Mouse (Mus musculus): ENCODE results near the gene Csrp2. TPM values are rescaled to one million over a fixed set of nuclear protein-coding genes. Genes with fewer than 3 reads are reported as not detected.

The Csrp2 gene
- polyA plus RNA-seq (2015; fragmentation: Nextera tagmentation; extraction: Ambion mirVana): 394 and 432 TPM in 2 replicates

GRCm38 (mm10) chr10:110919531-110920343, at the start of gene Csrp2:
TSS of gene Csrp2 (plus strand) at chr10:110919789.
- H3K4me3 ChIP-seq (ENCODE audit: low read length): peak within 1 kb of the TSS; percentile 93
- peaks cover 35% of the 10 kb centered on the region for H3K4me1 ChIP-seq (ENCODE audit: control insufficient read depth, insufficient read depth, low read length)
- H3K27me3 ChIP-seq (ENCODE audit: control insufficient read depth, insufficient read depth, low read length): no peaks in the 10 kb centered on the region
- peak within 1 kb of the TSS; percentile 91 for H3K4me2 ChIP-seq (ENCODE audit: low read depth, low read length)
- H3K9me3 ChIP-seq (replicated peaks; ENCODE audit: control insufficient read depth, low read length): 0 out of 2 replicates have a peak, but pooled peaks cover 2% of the 10 kb centered on the region
- H3K36me3 ChIP-seq (ENCODE audit: control insufficient read depth, insufficient read depth): no peaks in the 10 kb centered on the region
- peak within 1 kb of the TSS; percentile 99 for H3K27ac ChIP-seq (ENCODE audit: low read length)
- ATAC-seq (replicated peaks; ENCODE audit: extremely low read depth, insufficient read depth, low FRiP score): peak; percentile 94
- WGBS: under 1% methylated on average over 65 of the region's 67 CpGs
- H3K9ac ChIP-seq (ENCODE audit: low read length): peak within 1 kb of the TSS; percentile 93

GRCm38 (mm10) chr10:110874853-110875252, 44.7 kb upstream of the Csrp2 start:
- peak overlapping the region; percentile 24 for H3K4me2 ChIP-seq (ENCODE audit: low read depth, low read length)
- no peak overlapping the region for H3K4me3 ChIP-seq (ENCODE audit: low read length)
- H3K9ac ChIP-seq (ENCODE audit: low read length): no peak overlapping the region
- H3K27me3 ChIP-seq (ENCODE audit: control insufficient read depth, insufficient read depth, low read length): no peaks in the 10 kb centered on the region
- ATAC-seq (replicated peaks; ENCODE audit: extremely low read depth, insufficient read depth, low FRiP score): peak; percentile 87
- peak overlapping the region; percentile 74 for H3K27ac ChIP-seq (ENCODE audit: low read length)
- WGBS: 19% methylated on average over 8 of the region's 8 CpGs
- no peaks in the 10 kb centered on the region for H3K36me3 ChIP-seq (ENCODE audit: control insufficient read depth, insufficient read depth)
- peaks cover 3% of the 10 kb centered on the region; the same call in 1 of the 2 replicates for H3K9me3 ChIP-seq (replicated peaks; ENCODE audit: control insufficient read depth, low read length)
- peaks cover 27% of the 10 kb centered on the region for H3K4me1 ChIP-seq (ENCODE audit: control insufficient read depth, insufficient read depth, low read length)

DNA sequence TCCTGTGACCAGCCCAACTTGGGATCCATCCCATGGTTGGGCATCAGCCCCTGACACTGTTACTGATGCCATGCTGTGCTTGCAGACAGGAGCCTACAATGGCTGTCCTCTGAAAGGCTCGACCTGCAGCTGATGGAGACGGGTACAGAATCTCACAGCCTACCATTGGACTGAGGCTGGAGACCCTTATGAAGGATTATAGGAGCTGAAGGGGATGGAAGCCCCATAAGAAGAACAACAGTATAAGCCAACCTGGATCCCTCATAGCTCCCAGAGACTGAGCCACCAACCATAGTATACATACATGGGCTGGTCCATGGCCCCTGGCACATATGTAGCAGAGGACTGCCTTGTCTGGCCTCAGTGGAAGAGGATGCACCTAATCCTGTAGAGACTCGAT, 42.6 kb upstream of the Csrp2 start:
- H3K27me3 ChIP-seq (ENCODE audit: control insufficient read depth, insufficient read depth, low read length): no peaks in the 10 kb centered on the region
- H3K9ac ChIP-seq (ENCODE audit: low read length): no peak overlapping the region
- WGBS: 91% methylated on average over 3 of the region's 3 CpGs
- no peak overlapping the region for H3K4me3 ChIP-seq (ENCODE audit: low read length)
- no peak overlapping the region for H3K4me2 ChIP-seq (ENCODE audit: low read depth, low read length)
- H3K27ac ChIP-seq (ENCODE audit: low read length): no peak overlapping the region
- no peaks in the 10 kb centered on the region for H3K36me3 ChIP-seq (ENCODE audit: control insufficient read depth, insufficient read depth)
- peaks cover 2% of the 10 kb centered on the region; the same call in 1 of the 2 replicates for H3K9me3 ChIP-seq (replicated peaks; ENCODE audit: control insufficient read depth, low read length)
- peaks cover 27% of the 10 kb centered on the region for H3K4me1 ChIP-seq (ENCODE audit: control insufficient read depth, insufficient read depth, low read length)
- no peak for ATAC-seq (replicated peaks; ENCODE audit: extremely low read depth, insufficient read depth, low FRiP score)

DNA sequence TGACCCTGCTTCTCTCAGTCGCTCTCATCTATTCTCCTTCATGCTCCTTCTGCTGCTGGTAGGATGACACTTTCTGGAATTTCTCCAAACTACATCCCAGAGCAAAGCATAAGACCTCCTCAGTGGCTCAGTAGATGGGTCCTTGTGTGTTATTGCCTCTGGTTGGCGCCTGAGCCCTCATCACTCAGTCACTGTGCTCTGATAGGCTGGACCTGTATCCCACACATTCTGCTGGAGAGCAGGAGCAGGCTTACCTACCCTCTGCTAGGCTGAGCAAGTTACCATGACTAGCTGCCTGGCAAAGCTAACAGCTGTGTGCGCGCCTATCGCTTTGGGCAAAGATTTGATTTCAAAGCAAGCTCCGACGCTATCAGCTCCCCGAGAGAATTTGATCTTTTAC, 41.7 kb upstream of the Csrp2 start:
- H3K4me2 ChIP-seq (ENCODE audit: low read depth, low read length): no peak overlapping the region
- no peak for ATAC-seq (replicated peaks; ENCODE audit: extremely low read depth, insufficient read depth, low FRiP score)
- no peak overlapping the region for H3K9ac ChIP-seq (ENCODE audit: low read length)
- H3K27me3 ChIP-seq (ENCODE audit: control insufficient read depth, insufficient read depth, low read length): no peaks in the 10 kb centered on the region
- H3K4me3 ChIP-seq (ENCODE audit: low read length): no peak overlapping the region
- H3K4me1 ChIP-seq (ENCODE audit: control insufficient read depth, insufficient read depth, low read length): peaks cover 27% of the 10 kb centered on the region
- H3K9me3 ChIP-seq (replicated peaks; ENCODE audit: control insufficient read depth, low read length): no peaks in the 10 kb centered on the region
- WGBS: 61% methylated on average over 8 of the region's 8 CpGs
- no peak overlapping the region for H3K27ac ChIP-seq (ENCODE audit: low read length)
- H3K36me3 ChIP-seq (ENCODE audit: control insufficient read depth, insufficient read depth): no peaks in the 10 kb centered on the region

GRCm38 (mm10) chr10:110878641-110879040, 40.9 kb upstream of the Csrp2 start:
- no peak overlapping the region for H3K4me2 ChIP-seq (ENCODE audit: low read depth, low read length)
- H3K9ac ChIP-seq (ENCODE audit: low read length): no peak overlapping the region
- peaks cover 27% of the 10 kb centered on the region for H3K4me1 ChIP-seq (ENCODE audit: control insufficient read depth, insufficient read depth, low read length)
- H3K9me3 ChIP-seq (replicated peaks; ENCODE audit: control insufficient read depth, low read length): no peaks in the 10 kb centered on the region
- ATAC-seq (replicated peaks; ENCODE audit: extremely low read depth, insufficient read depth, low FRiP score): no peak
- no peaks in the 10 kb centered on the region for H3K36me3 ChIP-seq (ENCODE audit: control insufficient read depth, insufficient read depth)
- H3K27me3 ChIP-seq (ENCODE audit: control insufficient read depth, insufficient read depth, low read length): no peaks in the 10 kb centered on the region
- H3K4me3 ChIP-seq (ENCODE audit: low read length): no peak overlapping the region
- H3K27ac ChIP-seq (ENCODE audit: low read length): peak overlapping the region; percentile 71
- 38% methylated on average over 5 of the region's 5 CpGs for WGBS

- peak; percentile 49 for ATAC-seq (replicated peaks; ENCODE audit: extremely low read depth, insufficient read depth, low FRiP score)
- no peaks in the 10 kb centered on the region for H3K36me3 ChIP-seq (ENCODE audit: control insufficient read depth, insufficient read depth)
- no peak overlapping the region for H3K4me2 ChIP-seq (ENCODE audit: low read depth, low read length)
- peak overlapping the region; percentile 71; the same call in 1 of the 2 replicates for H3K27ac ChIP-seq (ENCODE audit: low read length)
- peaks cover 24% of the 10 kb centered on the region for H3K4me1 ChIP-seq (ENCODE audit: control insufficient read depth, insufficient read depth, low read length)
- no peak overlapping the region for H3K4me3 ChIP-seq (ENCODE audit: low read length)
- no peaks in the 10 kb centered on the region for H3K9me3 ChIP-seq (replicated peaks; ENCODE audit: control insufficient read depth, low read length)
- H3K9ac ChIP-seq (ENCODE audit: low read length): no peak overlapping the region
- H3K27me3 ChIP-seq (ENCODE audit: control insufficient read depth, insufficient read depth, low read length): no peaks in the 10 kb centered on the region
- 25% methylated on average over 7 of the region's 7 CpGs for WGBS
Measured at GRCm38 (mm10) chr10:110879426-110880066, 40.0 kb upstream of the Csrp2 start.

DNA sequence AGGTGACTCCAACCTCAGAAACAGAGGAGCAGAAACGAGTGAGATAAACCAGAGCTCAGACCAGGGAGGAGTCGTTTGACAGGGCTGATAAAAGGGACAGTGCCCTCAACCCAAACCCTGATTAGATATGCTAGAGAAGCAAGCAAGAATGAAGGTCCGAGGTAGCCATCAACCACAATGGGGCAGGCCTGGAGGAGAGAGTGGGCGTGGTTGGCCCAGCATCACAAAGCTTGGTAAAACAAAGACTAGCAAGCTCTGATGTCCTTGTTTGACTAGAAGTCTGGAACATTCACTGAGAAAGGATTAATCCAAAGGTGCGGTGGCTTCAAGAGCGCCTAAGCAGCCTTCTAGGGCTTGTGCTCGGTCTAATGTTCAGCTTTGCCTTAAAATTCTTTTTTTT, 38.2 kb upstream of the Csrp2 start:
- Histone ChIP-seq H3K9ac (ENCODE audit: low read length) (no peak overlapping the region), H3K9me3 (replicated peaks; ENCODE audit: control insufficient read depth, low read length) (no peaks in the 10 kb centered on the region), H3K4me1 (ENCODE audit: control insufficient read depth, insufficient read depth, low read length) (peaks cover 20% of the 10 kb centered on the region), H3K27me3 (ENCODE audit: control insufficient read depth, insufficient read depth, low read length) (no peaks in the 10 kb centered on the region), H3K36me3 (ENCODE audit: control insufficient read depth, insufficient read depth) (no peaks in the 10 kb centered on the region), H3K4me2 (ENCODE audit: low read depth, low read length) (no peak overlapping the region), H3K4me3 (ENCODE audit: low read length) (no peak overlapping the region), H3K27ac (ENCODE audit: low read length) (no peak overlapping the region)
- no peak for ATAC-seq (replicated peaks; ENCODE audit: extremely low read depth, insufficient read depth, low FRiP score)
- 55% methylated on average over 7 of the region's 7 CpGs for WGBS

GRCm38 (mm10) chr10:110882701-110883100, 36.9 kb upstream of the Csrp2 start:
- Histone ChIP-seq H3K9me3 (replicated peaks; ENCODE audit: control insufficient read depth, low read length) (no peaks in the 10 kb centered on the region), H3K36me3 (ENCODE audit: control insufficient read depth, insufficient read depth) (no peaks in the 10 kb centered on the region), H3K27ac (ENCODE audit: low read length) (no peak overlapping the region), H3K4me1 (ENCODE audit: control insufficient read depth, insufficient read depth, low read length) (peaks cover 19% of the 10 kb centered on the region), H3K4me3 (ENCODE audit: low read length) (no peak overlapping the region), H3K9ac (ENCODE audit: low read length) (no peak overlapping the region), H3K27me3 (ENCODE audit: control insufficient read depth, insufficient read depth, low read length) (no peaks in the 10 kb centered on the region), H3K4me2 (ENCODE audit: low read depth, low read length) (no peak overlapping the region)
- no peak for ATAC-seq (replicated peaks; ENCODE audit: extremely low read depth, insufficient read depth, low FRiP score)

DNA sequence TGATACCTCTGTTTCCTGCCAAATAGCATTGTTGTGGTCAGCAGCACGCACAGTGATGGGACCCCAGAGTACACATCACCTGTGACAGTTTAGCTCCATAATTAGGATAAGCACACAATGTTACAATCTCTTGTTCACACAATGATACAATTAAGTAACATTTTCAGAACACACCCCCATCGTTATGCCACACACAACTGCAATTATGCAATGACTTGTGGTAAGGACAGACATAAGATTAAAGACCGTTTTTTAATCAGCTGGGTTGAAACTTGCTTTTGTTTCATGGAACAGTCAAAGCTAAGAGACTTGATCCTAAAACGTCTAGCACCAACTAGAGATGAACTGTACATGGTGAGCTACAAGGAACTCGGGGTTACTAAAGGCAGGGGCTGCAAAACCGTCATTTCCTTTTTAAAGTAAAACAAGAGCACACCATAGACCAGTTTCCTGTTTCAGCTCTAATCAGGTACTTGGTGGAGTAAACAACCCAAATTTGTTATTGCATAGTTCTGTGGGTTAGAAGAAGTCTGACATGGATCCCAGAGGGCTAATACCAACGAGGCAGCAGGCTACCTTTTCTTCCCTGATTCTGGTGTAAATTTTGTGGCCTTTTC, 28.8 kb upstream of the Csrp2 start:
- H3K4me1 ChIP-seq (ENCODE audit: control insufficient read depth, insufficient read depth, low read length): no peaks in the 10 kb centered on the region
- no peak overlapping the region for H3K4me3 ChIP-seq (ENCODE audit: low read length)
- H3K36me3 ChIP-seq (ENCODE audit: control insufficient read depth, insufficient read depth): no peaks in the 10 kb centered on the region
- H3K9ac ChIP-seq (ENCODE audit: low read length): no peak overlapping the region
- 60% methylated on average over 7 of the region's 7 CpGs for WGBS
- no peak for ATAC-seq (replicated peaks; ENCODE audit: extremely low read depth, insufficient read depth, low FRiP score)
- H3K27ac ChIP-seq (ENCODE audit: low read length): no peak overlapping the region
- H3K4me2 ChIP-seq (ENCODE audit: low read depth, low read length): no peak overlapping the region
- no peaks in the 10 kb centered on the region; the same call in 1 of the 2 replicates for H3K9me3 ChIP-seq (replicated peaks; ENCODE audit: control insufficient read depth, low read length)
- H3K27me3 ChIP-seq (ENCODE audit: control insufficient read depth, insufficient read depth, low read length): no peaks in the 10 kb centered on the region

Data from heart, embryonic 16.5 days (tissue).